Mouse (Mus musculus) liver, postnatal 0 days (tissue): ENCODE data around the gene Anln.
"Not testable (repeated sequence)": the region's sequence is repeated elsewhere in the genome, so short reads cannot be mapped to it uniquely, and the experiment has no call there.

ENCODE experiments used
- CTCF ChIP-seq: sonication (generic); IDR thresholded peaks from 2 replicates; pipeline ENCODE4 v1.5.1; 2016; ENCODE audit warnings: antibody characterized with exemption, low read depth
- EP300 ChIP-seq: IDR thresholded peaks from 2 replicates; pipeline ENCODE4 v1.6.1; 2016; ENCODE audit warnings: antibody characterized with exemption, low read depth, mild to moderate bottlenecking

GRCm38 (mm10) chr9:22307920-22308262 is 81.1 kb downstream of the Anln start:
- not testable (repeated sequence) for TF ChIP-seq CTCF, EP300
